Mouse (Mus musculus): ENCODE results near the gene Gm20388.

The Gm20388 gene

GRCm38 (mm10) chr8:122747825-122748224 is 2837.2 kb downstream of the Gm20388 start:
- no peak for DNase-seq (ENCODE audit: extremely low spot score, low spot score)

- DNase-seq (ENCODE audit: extremely low spot score, low spot score) = no peak
Measured at GRCm38 (mm10) chr8:122749333-122749958, 2838.8 kb downstream of the Gm20388 start.

- no peak for DNase-seq (ENCODE audit: extremely low spot score, low spot score)
Measured at GRCm38 (mm10) chr8:122751342-122751741, 2840.7 kb downstream of the Gm20388 start.

DNA sequence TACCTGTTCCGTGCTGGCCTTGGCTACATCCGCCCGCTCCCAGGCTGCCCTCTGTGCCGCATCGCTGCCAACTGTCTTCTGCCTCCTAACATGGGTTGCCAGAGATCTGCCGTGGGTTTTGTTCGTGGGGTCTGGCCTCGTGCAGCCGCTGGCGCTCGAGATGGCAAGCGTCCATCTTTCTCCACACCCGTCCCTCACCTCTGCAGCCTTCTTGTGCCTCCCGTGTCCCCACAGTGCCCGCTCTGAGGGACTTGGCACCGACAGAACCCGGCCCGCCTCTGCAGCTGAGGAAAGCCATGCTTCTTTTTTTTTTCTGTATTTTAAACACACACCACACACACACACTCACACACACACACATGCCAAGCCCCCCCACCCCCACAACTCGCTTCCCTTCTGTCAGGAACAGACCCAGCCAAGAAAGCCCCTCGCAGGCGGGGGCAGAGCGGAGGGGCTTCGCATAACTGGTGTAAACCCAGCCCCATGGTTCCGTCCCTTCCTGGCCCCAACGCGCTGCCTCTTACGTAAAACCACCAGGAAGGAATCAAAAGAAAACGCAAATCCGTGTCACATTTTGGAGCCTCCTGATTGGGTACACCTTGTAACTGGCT is 2841.6 kb downstream of the Gm20388 start:
- DNase-seq (ENCODE audit: extremely low spot score, low spot score) = no peak

DNA sequence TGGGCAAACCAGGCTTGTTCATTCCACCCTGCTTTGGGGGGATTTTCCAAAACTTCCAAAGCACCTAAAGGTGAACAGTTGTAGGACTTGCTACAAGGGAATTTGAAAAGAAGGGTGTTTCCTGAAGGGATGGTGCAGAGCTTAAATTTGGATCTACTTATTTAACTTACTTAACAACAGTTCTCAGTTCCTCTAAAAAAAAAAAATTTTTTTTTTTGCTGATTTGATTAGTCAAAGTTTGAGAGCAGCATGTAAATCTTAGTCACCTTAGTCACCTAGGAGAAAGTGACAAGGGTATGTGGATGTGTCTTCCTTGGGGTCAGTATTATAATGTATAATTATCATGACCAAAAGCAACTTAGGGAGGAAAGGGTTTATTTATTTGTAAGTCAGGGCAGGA is 2848.0 kb downstream of the Gm20388 start:
- no peak for DNase-seq (ENCODE audit: extremely low spot score, low spot score)

DNA sequence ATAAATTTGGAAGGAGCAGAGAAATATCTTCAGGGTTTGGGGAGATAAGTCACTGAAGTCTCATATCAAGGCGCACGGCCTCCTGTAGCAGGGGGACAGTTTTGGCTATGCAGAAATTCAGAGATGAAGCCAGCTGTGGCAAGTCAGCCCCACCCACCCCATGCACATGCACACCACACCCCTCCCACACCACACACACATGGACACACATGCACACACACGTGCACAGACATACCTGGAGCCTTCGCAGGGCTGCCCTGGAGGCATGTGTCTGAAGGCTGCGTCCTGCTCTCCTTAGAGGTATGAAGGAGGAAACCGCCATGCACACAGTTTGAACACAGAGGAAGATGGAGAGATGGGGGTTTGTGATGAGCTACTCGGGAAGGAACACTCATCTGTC is 2849.5 kb downstream of the Gm20388 start:
- DNase-seq (ENCODE audit: extremely low spot score, low spot score) = no peak

DNA sequence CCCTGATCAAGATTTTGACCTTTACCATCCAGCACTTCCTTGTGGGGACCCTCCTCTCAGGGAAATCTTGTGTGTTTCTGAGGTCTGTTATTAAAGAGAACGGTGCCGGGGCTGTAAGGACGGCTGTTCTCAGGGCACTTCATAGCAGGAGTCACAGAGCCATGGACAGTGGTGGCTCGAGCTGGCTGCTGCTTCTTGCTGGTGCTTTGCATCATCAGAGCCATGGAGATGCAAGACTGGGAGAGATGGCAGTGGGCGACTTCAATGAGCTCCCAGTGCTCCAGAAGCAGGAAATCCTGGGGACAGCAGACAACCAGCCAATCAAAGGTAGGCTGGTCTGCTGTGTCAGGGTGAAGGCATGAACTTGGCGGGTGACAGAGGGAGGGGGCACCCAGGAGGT is 2850.5 kb downstream of the Gm20388 start:
- DNase-seq (ENCODE audit: extremely low spot score, low spot score) = no peak

DNA sequence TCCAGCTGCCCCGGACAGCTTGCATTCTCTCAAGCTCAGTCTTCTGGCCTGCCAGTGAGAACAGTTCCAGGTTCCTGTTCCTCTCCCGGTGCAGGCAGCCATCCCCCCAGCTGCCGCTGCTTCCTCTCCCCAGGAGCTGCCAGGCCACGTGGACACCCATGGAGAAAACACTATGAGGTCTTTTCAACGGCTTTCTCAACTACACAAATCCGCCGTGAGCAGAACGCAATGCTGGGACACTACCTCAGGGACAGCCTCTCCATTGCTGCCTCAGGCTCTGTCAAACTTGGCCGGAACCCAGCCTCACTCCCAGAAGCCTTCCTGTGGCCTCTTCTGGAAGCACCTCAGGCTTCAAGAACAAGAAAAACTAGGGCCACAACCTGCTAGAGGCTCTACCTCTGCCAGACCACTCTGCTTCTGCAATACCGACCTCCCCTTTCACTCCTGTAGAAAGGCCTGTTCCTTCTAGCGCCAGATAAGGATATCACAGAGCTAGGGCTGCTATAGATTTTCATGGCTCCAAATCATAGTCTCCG is 2852.2 kb downstream of the Gm20388 start:
- DNase-seq (ENCODE audit: extremely low spot score, low spot score) = no peak

DNA sequence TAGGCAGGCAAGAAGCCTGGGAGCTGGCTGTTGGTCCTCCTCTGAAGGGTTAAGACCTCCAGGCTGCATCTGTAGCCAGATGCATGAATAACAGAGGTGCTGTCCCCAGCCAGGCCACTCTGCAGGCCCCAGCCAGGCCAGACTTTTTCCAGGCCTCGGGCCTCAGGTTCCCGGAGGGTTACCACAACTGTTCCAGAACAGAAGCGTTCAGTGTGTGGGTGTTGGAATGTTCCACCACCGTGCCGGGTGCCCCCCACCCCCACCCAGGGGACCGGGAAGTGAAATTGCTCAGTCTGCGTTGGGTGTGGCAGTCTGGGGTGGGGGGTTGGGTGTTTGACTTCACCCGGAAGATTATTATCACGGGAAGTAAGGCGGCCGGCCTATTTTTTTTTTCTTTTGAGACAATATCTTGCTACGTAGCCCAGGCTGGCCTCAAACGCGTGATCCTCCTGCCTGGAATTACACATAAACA is 2852.7 kb downstream of the Gm20388 start:
- DNase-seq (ENCODE audit: extremely low spot score, low spot score) = no peak

- DNase-seq (ENCODE audit: extremely low spot score, low spot score) = no peak
Measured at GRCm38 (mm10) chr8:122764790-122765474, 2854.3 kb downstream of the Gm20388 start.

GRCm38 (mm10) chr8:122766189-122766588 is 2855.5 kb downstream of the Gm20388 start:
- DNase-seq (ENCODE audit: extremely low spot score, low spot score) = no peak

- no peak for DNase-seq (ENCODE audit: extremely low spot score, low spot score)
Measured at GRCm38 (mm10) chr8:122766647-122767200, 2856.1 kb downstream of the Gm20388 start.

DNA sequence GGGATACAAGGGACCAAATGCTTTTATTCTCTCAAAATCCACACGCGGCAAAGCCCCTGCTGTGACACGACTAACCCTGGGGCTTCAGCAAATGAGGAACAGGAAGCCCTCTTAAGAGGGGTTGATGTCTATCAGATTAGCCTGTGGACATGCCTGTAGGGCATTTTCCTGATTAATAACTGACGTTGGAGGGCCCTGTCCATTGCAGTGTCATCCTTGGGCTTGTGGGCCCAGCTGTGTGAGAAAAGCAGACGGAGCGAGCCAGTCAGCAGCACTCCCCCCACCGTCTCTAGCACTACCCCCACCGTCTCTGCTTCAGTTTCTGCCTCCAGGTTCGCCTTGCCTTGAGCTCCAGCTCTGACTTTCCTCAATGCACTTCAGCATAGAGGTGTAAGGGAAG is 2856.6 kb downstream of the Gm20388 start:
- no peak for DNase-seq (ENCODE audit: extremely low spot score, low spot score)

GRCm38 (mm10) chr8:122769251-122770058 is 2858.8 kb downstream of the Gm20388 start:
- no peak for DNase-seq (ENCODE audit: extremely low spot score, low spot score)

GRCm38 (mm10) chr8:122772431-122773060 is 2861.9 kb downstream of the Gm20388 start:
- no peak for DNase-seq (ENCODE audit: extremely low spot score, low spot score)

GRCm38 (mm10) chr8:122775285-122776155 is 2864.9 kb downstream of the Gm20388 start, which contains the start of gene Acsf3:
Gene Acsf3 (plus strand): TSS chr8:122775486.
- DNase-seq (ENCODE audit: extremely low spot score, low spot score) = peak; percentile 85

DNA sequence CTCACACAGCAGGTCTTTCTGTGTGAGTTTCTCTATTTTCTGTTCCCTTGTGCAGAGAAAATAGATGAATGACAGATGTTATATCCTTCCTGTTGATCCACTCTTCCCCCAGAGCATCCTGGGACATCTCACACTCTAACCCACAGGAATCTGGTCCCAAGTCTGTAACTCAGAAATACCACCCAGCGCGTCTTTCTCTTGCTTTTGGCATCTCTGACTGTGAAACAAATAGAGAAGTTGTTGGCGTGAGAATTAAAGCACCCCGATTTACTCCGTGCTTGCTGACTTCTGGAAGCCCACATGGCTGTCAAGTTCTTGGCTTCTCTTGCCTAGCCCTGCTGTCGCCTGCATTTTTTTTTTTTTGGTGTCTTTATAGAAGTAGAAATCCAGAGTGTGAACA is 2867.1 kb downstream of the Gm20388 start:
- no peak for DNase-seq (ENCODE audit: extremely low spot score, low spot score)

DNA sequence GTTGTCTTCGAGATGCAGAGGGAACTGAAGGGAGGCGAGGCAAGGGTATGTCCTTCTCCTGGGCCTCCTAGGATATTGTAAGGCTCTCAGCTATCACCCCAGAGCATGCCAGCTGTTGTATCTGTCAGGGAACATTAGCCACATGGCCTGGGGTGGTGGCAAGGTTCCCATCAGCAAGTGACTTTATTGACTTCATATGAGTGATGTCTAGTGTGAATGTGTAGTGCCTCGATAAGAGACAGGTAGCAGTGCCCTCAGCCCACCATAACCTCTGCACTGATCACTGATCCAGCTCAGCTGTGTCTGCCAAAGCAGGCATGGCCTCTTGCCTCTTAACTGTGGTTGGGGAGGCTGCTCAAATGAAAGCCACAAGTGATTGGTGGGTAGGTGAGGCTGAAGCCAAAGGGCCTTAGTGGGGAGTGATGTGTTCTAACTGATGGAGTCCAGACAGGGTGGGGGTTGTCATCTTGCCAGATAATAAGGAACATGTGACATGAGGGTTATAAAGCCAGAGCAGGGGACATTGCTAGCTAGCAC is 2868.1 kb downstream of the Gm20388 start:
- no peak for DNase-seq (ENCODE audit: extremely low spot score, low spot score)

DNA sequence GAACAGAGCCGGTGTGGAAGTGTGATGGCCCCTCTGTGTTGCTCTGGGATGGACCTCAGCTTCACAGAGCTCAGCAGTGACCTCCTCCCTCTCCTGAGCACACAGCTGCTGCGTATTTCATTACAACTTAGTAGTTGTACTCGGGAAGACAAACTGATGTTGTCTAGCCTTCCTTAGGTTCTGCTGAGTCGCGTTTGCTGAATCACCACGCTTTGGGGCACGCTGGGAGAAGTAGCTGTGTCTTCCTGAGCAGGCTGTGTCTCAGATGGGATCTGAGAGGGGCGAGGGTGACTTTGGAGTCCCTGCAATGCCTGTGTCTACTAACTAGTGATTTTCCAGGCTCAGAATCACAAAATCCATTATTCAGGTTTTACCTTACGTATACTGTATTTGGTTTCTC is 2868.6 kb downstream of the Gm20388 start:
- DNase-seq (ENCODE audit: extremely low spot score, low spot score) = no peak
